Mouse (Mus musculus): Measurements from ENCODE around the gene Chst8. TPM values are rescaled to one million over a fixed set of nuclear protein-coding genes. Genes with fewer than 3 reads are reported as not detected.

Gene Chst8
- polyA plus RNA-seq, 1 experiment from 2014 or later, result 15.4 TPM

DNA sequence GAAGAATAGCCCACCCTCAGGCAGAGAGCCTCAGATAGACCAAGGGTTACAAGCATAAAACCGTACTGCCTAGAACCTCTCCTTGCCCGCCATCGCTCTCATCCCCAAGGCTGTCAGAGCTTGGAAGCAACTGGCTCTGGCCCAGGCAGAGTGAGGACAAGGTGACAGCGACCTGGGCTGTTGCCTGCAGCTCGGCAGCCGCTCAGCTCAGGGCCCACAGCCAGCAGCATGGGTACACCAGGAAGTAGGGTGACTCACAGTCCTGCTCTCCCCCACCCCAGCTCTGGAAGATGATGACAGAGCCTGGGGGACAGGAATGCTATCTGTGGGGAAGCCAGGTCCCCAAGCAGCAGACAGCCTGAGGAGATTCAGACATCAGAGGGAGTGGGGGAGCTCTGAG is 6.2 kb downstream of the Chst8 start:
- WGBS, result 73% methylated on average over 6 of the region's 6 CpGs

DNA sequence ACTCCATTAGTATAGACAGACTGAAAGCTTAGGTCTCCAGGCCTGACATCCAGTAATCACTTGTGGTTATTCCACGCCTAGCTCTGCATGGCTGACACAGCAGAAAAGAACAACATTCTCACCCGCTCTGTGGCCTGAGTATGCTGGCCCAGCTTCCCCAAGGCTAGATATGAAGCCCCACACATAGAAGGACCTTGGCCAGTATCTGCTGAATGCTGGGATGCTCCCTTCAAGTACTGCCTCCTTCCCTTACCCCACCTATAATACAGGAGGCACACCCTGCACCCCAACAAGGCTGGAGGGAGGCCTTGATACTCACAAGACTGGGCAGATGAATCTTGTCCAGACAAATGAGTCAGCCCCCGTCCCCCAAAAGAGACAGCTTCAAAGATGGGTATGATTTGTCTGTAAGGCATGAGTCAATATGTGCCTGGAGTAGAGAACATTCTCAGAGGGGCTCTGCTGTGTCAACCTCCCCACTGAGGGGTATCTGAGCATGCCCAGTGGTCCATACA is 6.8 kb downstream of the Chst8 start:
- peaks cover 16% of the 10 kb centered on the region for H3K27me3 ChIP-seq (ENCODE audit: insufficient read depth, low read length)
- WGBS, result 85% methylated on average over 3 of the region's 3 CpGs
- no peak overlapping the region for H3K4me3 ChIP-seq (ENCODE audit: low read length)
- H3K9ac ChIP-seq (replicated peaks; ENCODE audit: low read length), result no peak overlapping the region
- ATAC-seq (ENCODE audit: low FRiP score, low TSS enrichment), result no peak
- no peak overlapping the region for H3K4me2 ChIP-seq (replicated peaks; ENCODE audit: low read depth, low read length)
- H3K4me1 ChIP-seq (ENCODE audit: insufficient read depth, low read length), result peaks cover 9% of the 10 kb centered on the region; the same call in 1 of the 2 replicates
- no peaks in the 10 kb centered on the region for H3K9me3 ChIP-seq (ENCODE audit: low read length)
- peak overlapping the region; percentile 67 for H3K27ac ChIP-seq (ENCODE audit: low read length)
- H3K36me3 ChIP-seq (ENCODE audit: insufficient read depth, low read length), result no peaks in the 10 kb centered on the region

More for the DNA sequence above, 6.2 kb downstream of the Chst8 start:
- ATAC-seq (ENCODE audit: low FRiP score, low TSS enrichment), result peak; percentile 63; the same call in 1 of the 2 replicates
- Histone ChIP-seq H3K4me2 (replicated peaks; ENCODE audit: low read depth, low read length) (no peak overlapping the region), H3K4me3 (ENCODE audit: low read length) (no peak overlapping the region), H3K9me3 (ENCODE audit: low read length) (no peaks in the 10 kb centered on the region), H3K36me3 (ENCODE audit: insufficient read depth, low read length) (no peaks in the 10 kb centered on the region), H3K27me3 (ENCODE audit: insufficient read depth, low read length) (peaks cover 22% of the 10 kb centered on the region), H3K4me1 (ENCODE audit: insufficient read depth, low read length) (peaks cover 13% of the 10 kb centered on the region; the same call in 1 of the 2 replicates), H3K27ac (ENCODE audit: low read length) (no peak overlapping the region), H3K9ac (replicated peaks; ENCODE audit: low read length) (no peak overlapping the region)

DNA sequence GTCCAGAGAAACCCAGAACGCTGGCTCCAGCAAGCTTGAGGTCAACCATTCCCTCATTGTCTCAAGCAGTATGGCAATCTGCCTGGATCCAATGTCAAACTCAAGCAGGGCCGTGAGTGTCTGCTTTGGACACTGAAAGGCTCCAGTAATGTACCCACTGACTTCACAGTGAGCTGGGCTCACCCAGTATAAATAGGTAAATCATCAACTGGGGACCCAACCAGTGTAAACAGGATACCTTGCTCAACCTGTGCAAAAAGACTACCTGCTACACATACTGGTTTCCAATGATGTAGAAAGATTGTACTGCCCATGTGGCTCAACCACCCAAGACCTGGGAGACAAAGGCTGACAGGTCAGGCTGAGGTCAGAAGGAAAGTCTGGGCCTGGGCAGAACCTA is 7.5 kb downstream of the Chst8 start:
- H3K9ac ChIP-seq (replicated peaks; ENCODE audit: low read length), result no peak overlapping the region
- H3K4me2 ChIP-seq (replicated peaks; ENCODE audit: low read depth, low read length), result no peak overlapping the region
- peak overlapping the region; percentile 67 for H3K27ac ChIP-seq (ENCODE audit: low read length)
- no peak overlapping the region for H3K4me3 ChIP-seq (ENCODE audit: low read length)
- peak; percentile 87 for ATAC-seq (ENCODE audit: low FRiP score, low TSS enrichment)
- peaks cover 13% of the 10 kb centered on the region for H3K4me1 ChIP-seq (ENCODE audit: insufficient read depth, low read length)
- no peaks in the 10 kb centered on the region for H3K9me3 ChIP-seq (ENCODE audit: low read length)
- H3K36me3 ChIP-seq (ENCODE audit: insufficient read depth, low read length), result no peaks in the 10 kb centered on the region
- peaks cover 9% of the 10 kb centered on the region for H3K27me3 ChIP-seq (ENCODE audit: insufficient read depth, low read length)
- WGBS, result 64% methylated on average over 2 of the region's 2 CpGs

DNA sequence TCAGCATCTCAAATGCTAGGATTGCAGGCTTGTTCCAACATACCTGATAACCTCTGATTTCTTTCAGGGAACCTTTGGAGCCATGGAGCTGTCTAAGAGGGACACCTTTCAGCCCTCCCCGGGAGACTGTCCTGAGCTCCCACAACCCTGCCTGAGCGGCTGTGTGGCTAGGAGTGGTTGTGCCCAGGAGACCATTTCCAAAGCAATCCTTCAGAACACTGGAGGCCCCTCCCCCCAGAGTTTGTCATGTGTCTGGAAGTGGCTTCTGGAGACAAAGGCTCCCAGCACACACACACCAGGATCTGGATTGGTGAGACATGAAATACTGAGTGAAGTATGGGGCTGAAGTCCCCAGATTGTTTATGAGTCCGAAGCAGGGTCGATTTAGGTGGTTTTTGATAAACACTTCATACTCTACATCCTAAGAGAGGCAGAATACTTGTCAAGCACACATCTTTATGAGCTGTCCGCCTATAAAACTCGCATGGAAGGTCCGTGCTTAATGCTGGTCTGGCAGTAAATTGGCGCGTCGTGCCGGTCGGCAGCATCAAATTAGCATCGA is 12.5 kb downstream of the Chst8 start:
- ATAC-seq (ENCODE audit: low FRiP score, low TSS enrichment), result 0 out of 2 replicates have a peak, but pooled peaks have one; percentile 37
- 13% methylated on average over 13 of the region's 13 CpGs for WGBS
- no peaks in the 10 kb centered on the region for H3K27me3 ChIP-seq (ENCODE audit: insufficient read depth, low read length)
- H3K4me1 ChIP-seq (ENCODE audit: insufficient read depth, low read length), result peaks cover 38% of the 10 kb centered on the region
- no peaks in the 10 kb centered on the region for H3K36me3 ChIP-seq (ENCODE audit: insufficient read depth, low read length)
- no peak overlapping the region for H3K9ac ChIP-seq (replicated peaks; ENCODE audit: low read length)
- H3K4me2 ChIP-seq (replicated peaks; ENCODE audit: low read depth, low read length), result no peak overlapping the region
- H3K9me3 ChIP-seq (ENCODE audit: low read length), result no peaks in the 10 kb centered on the region
- no peak overlapping the region for H3K4me3 ChIP-seq (ENCODE audit: low read length)
- no peak overlapping the region for H3K27ac ChIP-seq (ENCODE audit: low read length)

DNA sequence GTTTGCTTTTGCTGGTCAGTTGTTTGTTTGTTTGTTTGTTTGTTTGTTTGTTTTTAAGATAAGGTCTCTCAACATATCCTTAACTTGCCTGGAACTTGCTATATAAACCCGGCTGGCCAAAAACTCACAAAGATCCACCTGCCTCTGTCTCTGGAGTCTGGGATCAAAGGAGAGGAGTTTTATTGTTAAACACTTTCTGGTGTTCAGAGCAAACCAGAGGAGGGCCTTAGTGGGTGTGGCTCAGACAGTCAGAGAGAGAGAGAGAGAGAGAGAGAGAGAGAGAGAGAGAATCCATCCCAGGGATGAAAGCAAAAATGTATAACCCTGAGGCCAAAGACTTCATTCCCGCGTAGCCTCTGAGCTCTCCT is 13.1 kb downstream of the Chst8 start:
- no peaks in the 10 kb centered on the region for H3K9me3 ChIP-seq (ENCODE audit: low read length)
- peaks cover 35% of the 10 kb centered on the region for H3K4me1 ChIP-seq (ENCODE audit: insufficient read depth, low read length)
- H3K4me2 ChIP-seq (replicated peaks; ENCODE audit: low read depth, low read length), result no peak overlapping the region
- H3K27ac ChIP-seq (ENCODE audit: low read length), result no peak overlapping the region
- no peak for ATAC-seq (ENCODE audit: low FRiP score, low TSS enrichment)
- H3K36me3 ChIP-seq (ENCODE audit: insufficient read depth, low read length), result no peaks in the 10 kb centered on the region
- 18% methylated on average over 3 of the region's 3 CpGs for WGBS
- H3K27me3 ChIP-seq (ENCODE audit: insufficient read depth, low read length), result no peaks in the 10 kb centered on the region
- no peak overlapping the region for H3K9ac ChIP-seq (replicated peaks; ENCODE audit: low read length)
- H3K4me3 ChIP-seq (ENCODE audit: low read length), result no peak overlapping the region

DNA sequence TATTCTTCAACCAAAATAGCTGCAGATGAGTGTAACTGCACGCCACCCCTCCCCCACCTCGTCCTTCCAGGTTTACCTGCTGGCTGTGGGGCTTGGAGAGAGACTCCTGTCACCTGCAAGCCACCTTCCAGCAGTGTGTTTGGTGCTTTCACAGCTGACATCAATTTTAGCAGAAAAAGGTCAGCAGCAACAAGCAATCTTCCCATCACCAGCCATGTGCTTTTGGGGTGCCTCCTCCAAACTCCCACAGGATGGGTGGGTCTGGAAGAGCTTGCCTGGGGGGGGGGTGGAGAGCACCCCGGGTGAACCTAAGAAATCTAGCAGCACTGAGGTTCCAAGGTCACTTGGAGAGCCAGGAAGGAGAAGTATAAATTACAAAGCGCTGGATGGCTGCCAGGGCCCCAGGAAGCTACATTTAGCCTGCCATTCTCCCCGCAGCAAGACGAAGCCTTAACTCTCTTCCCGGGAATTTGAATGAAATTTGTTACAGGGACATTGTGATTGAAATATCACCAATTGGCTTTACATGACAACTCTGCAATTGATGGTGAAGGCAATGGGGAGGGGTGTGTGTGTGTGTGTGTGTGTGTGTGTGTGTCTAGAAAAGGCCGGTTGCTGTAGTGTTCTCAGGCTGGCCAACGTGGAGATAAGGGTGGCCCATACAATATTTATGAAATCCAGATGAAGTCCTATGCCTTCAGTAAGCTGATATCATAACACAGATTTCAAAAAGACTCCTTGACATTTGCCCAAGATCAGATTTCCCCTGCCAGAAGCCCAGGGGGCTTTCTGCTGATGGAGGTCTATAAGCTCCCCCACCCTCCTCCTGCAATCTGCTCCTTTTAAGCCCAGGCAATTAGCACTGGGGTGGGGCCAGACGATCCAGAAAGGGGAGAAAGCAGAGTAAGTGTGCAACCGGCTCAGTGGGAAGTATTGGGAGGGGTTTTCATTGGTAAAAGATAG is 13.8 kb downstream of the Chst8 start:
- Histone ChIP-seq H3K9ac (replicated peaks; ENCODE audit: low read length) (0 out of 2 replicates have a peak overlapping the region, but pooled peaks have one; percentile 24), H3K27ac (ENCODE audit: low read length) (0 out of 2 replicates have a peak overlapping the region, but pooled peaks have one; percentile 40), H3K9me3 (ENCODE audit: low read length) (no peaks in the 10 kb centered on the region), H3K27me3 (ENCODE audit: insufficient read depth, low read length) (no peaks in the 10 kb centered on the region), H3K4me3 (ENCODE audit: low read length) (peak overlapping the region; percentile 0; the same call in 1 of the 2 replicates), H3K36me3 (ENCODE audit: insufficient read depth, low read length) (no peaks in the 10 kb centered on the region), H3K4me2 (replicated peaks; ENCODE audit: low read depth, low read length) (peak overlapping the region; percentile 26), H3K4me1 (ENCODE audit: insufficient read depth, low read length) (peaks cover 35% of the 10 kb centered on the region)
- WGBS, result 2% methylated on average over 11 of the region's 11 CpGs
- peak; percentile 17; the same call in 1 of the 2 replicates for ATAC-seq (ENCODE audit: low FRiP score, low TSS enrichment)

DNA sequence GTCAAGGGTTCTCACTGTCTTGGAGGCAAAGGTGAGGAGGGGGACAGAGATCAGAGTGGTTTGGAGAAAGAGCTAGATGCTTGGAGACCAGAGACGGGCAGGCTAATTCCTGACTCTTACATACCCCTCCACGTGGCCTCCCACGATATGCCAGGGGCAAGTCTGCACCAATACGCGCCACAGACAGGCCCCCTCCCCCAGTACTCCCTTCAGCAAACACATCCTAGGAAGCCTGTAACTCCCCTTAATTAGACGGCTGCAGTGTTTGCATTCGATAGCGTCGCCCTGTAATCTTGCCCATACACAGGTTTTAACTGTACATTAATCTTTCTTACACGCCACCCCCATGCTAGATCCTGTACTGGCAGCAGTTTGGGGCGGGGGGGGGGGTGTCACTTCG is 14.5 kb downstream of the Chst8 start:
- H3K9me3 ChIP-seq (ENCODE audit: low read length), result no peaks in the 10 kb centered on the region
- peak; percentile 29; the same call in 1 of the 2 replicates for ATAC-seq (ENCODE audit: low FRiP score, low TSS enrichment)
- no peak overlapping the region for H3K9ac ChIP-seq (replicated peaks; ENCODE audit: low read length)
- H3K36me3 ChIP-seq (ENCODE audit: insufficient read depth, low read length), result no peaks in the 10 kb centered on the region
- H3K27me3 ChIP-seq (ENCODE audit: insufficient read depth, low read length), result no peaks in the 10 kb centered on the region
- WGBS, result 2% methylated on average over 12 of the region's 12 CpGs
- peaks cover 35% of the 10 kb centered on the region for H3K4me1 ChIP-seq (ENCODE audit: insufficient read depth, low read length)
- 0 out of 2 replicates have a peak overlapping the region, but pooled peaks have one; percentile 40 for H3K27ac ChIP-seq (ENCODE audit: low read length)
- H3K4me3 ChIP-seq (ENCODE audit: low read length), result peak overlapping the region; percentile 0; the same call in 1 of the 2 replicates
- peak overlapping the region; percentile 26 for H3K4me2 ChIP-seq (replicated peaks; ENCODE audit: low read depth, low read length)

DNA sequence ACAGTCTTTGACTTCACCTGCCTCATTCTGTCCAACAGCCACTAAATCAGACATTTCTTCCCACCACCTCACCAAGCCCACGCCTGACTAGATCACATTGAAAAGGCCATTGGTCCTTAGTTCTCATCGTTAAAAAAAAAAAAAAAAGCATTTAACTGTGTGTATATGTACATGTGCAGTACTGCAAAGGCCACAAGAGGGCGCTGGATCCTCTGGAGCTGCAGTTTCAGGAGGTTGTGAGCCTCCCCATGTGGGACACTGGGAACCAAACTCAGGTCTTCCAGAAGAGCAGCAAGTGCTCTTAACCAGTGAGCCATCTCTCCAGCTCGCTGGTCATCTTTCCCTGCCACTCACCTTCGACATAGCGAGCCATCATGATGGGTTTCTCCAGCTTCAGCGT is 22.1 kb downstream of the Chst8 start:
- ATAC-seq (ENCODE audit: low FRiP score, low TSS enrichment), result no peak
- peaks cover 3% of the 10 kb centered on the region; the same call in 1 of the 2 replicates for H3K9me3 ChIP-seq (ENCODE audit: low read length)
- no peak overlapping the region for H3K4me3 ChIP-seq (ENCODE audit: low read length)

DNA sequence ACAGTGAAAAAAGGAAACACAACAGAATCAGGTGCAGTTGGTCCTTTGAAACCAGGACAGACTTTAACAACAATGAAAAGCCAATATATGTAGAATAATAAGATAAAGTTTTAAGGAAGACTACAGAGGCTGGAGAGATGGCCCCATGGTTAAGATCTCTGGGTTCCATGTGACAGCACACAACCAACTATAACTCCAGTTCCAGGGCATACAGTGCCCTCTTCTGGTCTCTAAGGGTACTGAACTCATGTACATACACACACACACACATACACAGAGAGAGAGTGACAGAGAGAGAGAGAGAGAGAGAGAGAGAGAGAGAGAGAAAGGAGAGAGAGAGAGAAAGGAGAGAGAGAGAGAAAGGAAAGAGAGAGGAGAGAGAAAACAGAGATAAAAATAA is 25.3 kb downstream of the Chst8 start:
- H3K9me3 ChIP-seq (ENCODE audit: low read length), result peaks cover 3% of the 10 kb centered on the region; the same call in 1 of the 2 replicates
- ATAC-seq (ENCODE audit: low FRiP score, low TSS enrichment), result no peak
- H3K27ac ChIP-seq (ENCODE audit: low read length), result no peak overlapping the region
- H3K9ac ChIP-seq (replicated peaks; ENCODE audit: low read length), result no peak overlapping the region
- H3K36me3 ChIP-seq (ENCODE audit: insufficient read depth, low read length), result no peaks in the 10 kb centered on the region
- no peaks in the 10 kb centered on the region for H3K27me3 ChIP-seq (ENCODE audit: insufficient read depth, low read length)
- H3K4me2 ChIP-seq (replicated peaks; ENCODE audit: low read depth, low read length), result no peak overlapping the region
- H3K4me3 ChIP-seq (ENCODE audit: low read length), result no peak overlapping the region
- H3K4me1 ChIP-seq (ENCODE audit: insufficient read depth, low read length), result 0 out of 2 replicates have a peak, but pooled peaks cover 9% of the 10 kb centered on the region

More for the DNA sequence above, 22.1 kb downstream of the Chst8 start:
- Histone ChIP-seq H3K4me2 (replicated peaks; ENCODE audit: low read depth, low read length) (no peak overlapping the region), H3K27ac (ENCODE audit: low read length) (no peak overlapping the region), H3K9ac (replicated peaks; ENCODE audit: low read length) (no peak overlapping the region), H3K27me3 (ENCODE audit: insufficient read depth, low read length) (no peaks in the 10 kb centered on the region), H3K4me1 (ENCODE audit: insufficient read depth, low read length) (no peaks in the 10 kb centered on the region), H3K36me3 (ENCODE audit: insufficient read depth, low read length) (no peaks in the 10 kb centered on the region)
- WGBS, result 75% methylated on average over 7 of the region's 7 CpGs
